Mouse (Mus musculus): ENCODE results near the gene Adarb1. TPM values are rescaled to one million over a fixed set of nuclear protein-coding genes. Genes with fewer than 3 reads are reported as not detected.

The Adarb1 gene
- total RNA-seq, 2 experiments from 2014 or later: 5.5 to 5.8 TPM

GRCm38 (mm10) chr10:77387558-77387957 is 30.5 kb downstream of the Adarb1 start:
- no peak for DNase-seq (ENCODE audit: low spot score)

GRCm38 (mm10) chr10:77385731-77386130 is 32.3 kb downstream of the Adarb1 start:
- DNase-seq (ENCODE audit: low spot score): no peak

- DNase-seq (ENCODE audit: low spot score): no peak
These were observed 35.0 kb downstream of the Adarb1 start for GRCm38 (mm10) chr10:77383045-77383444.

GRCm38 (mm10) chr10:77381191-77381590 is 36.9 kb downstream of the Adarb1 start:
- peak; percentile 25 for DNase-seq (ENCODE audit: low spot score)

- DNase-seq (ENCODE audit: low spot score): peak; percentile 24
These were observed 37.4 kb downstream of the Adarb1 start for GRCm38 (mm10) chr10:77380716-77381115.

- no peak for DNase-seq (ENCODE audit: low spot score)
These were observed 38.9 kb downstream of the Adarb1 start for GRCm38 (mm10) chr10:77379199-77379598.

- DNase-seq (ENCODE audit: low spot score): no peak
These were observed 42.0 kb downstream of the Adarb1 start for GRCm38 (mm10) chr10:77376056-77376455.

GRCm38 (mm10) chr10:77374948-77375347 is 43.1 kb downstream of the Adarb1 start:
- no peak for DNase-seq (ENCODE audit: low spot score)

- DNase-seq (ENCODE audit: low spot score): no peak
These were observed 43.7 kb downstream of the Adarb1 start for GRCm38 (mm10) chr10:77374407-77374806.

- no peak for DNase-seq (ENCODE audit: low spot score)
These were observed 47.9 kb downstream of the Adarb1 start for GRCm38 (mm10) chr10:77370129-77370528.

- no peak for DNase-seq (ENCODE audit: low spot score)
These were observed 50.1 kb downstream of the Adarb1 start for GRCm38 (mm10) chr10:77367973-77368372.

GRCm38 (mm10) chr10:77366959-77367358 is 51.1 kb downstream of the Adarb1 start:
- no peak for DNase-seq (ENCODE audit: low spot score)

GRCm38 (mm10) chr10:77365212-77365611 is 52.9 kb downstream of the Adarb1 start:
- DNase-seq (ENCODE audit: low spot score): no peak

- DNase-seq (ENCODE audit: low spot score): no peak
These were observed 57.6 kb downstream of the Adarb1 start for GRCm38 (mm10) chr10:77360486-77360885.

- DNase-seq (ENCODE audit: low spot score): no peak
These were observed 60.1 kb downstream of the Adarb1 start for GRCm38 (mm10) chr10:77357957-77358356.

- DNase-seq (ENCODE audit: low spot score): peak; percentile 84
These were observed 64.9 kb downstream of the Adarb1 start for GRCm38 (mm10) chr10:77353031-77353745.

- DNase-seq (ENCODE audit: low spot score): peak; percentile 75
These were observed 75.2 kb downstream of the Adarb1 start for GRCm38 (mm10) chr10:77342842-77343241.

- DNase-seq (ENCODE audit: low spot score): no peak
These were observed 76.4 kb downstream of the Adarb1 start for GRCm38 (mm10) chr10:77341711-77342110.

GRCm38 (mm10) chr10:77341059-77341458 is 77.0 kb downstream of the Adarb1 start:
- no peak for DNase-seq (ENCODE audit: low spot score)

GRCm38 (mm10) chr10:77339871-77340341 is 78.2 kb downstream of the Adarb1 start:
- DNase-seq (ENCODE audit: low spot score): no peak

GRCm38 (mm10) chr10:77333518-77333917 is 84.6 kb downstream of the Adarb1 start:
- no peak for DNase-seq (ENCODE audit: low spot score)

GRCm38 (mm10) chr10:77329446-77330094 is 88.5 kb downstream of the Adarb1 start:
- no peak for DNase-seq (ENCODE audit: low spot score)

GRCm38 (mm10) chr10:77324716-77325115 is 93.4 kb downstream of the Adarb1 start:
- DNase-seq (ENCODE audit: low spot score): no peak

Data from gastrocnemius, adult 18-20 months (tissue).